ENCODE assay signal across 8 mouse cellular contexts in genomic region chr12:55446746-55447395, GRCm38 (mm10). TPM values are rescaled to one million over a fixed set of nuclear protein-coding genes. Genes with fewer than 3 reads are reported as not detected.
DNase-seq lines count a peak whose midpoint lies in the region; ATAC-seq lines count a peak whose summit lies in the region.

No protein-coding gene starts in this region.

- no peaks in the 10 kb centered on the region for H3K9me3 ChIP-seq in intestine, embryonic 16.5 days (ENCODE audit: control insufficient read depth, low read length)

- peak overlapping the region; percentile 90 for H3K27ac ChIP-seq in intestine, embryonic 16.5 days (ENCODE audit: low read length)

- peak; percentile 43 for ATAC-seq in intestine, embryonic 16.5 days
- peak; percentile 70 for ATAC-seq in megakaryocyte-erythroid progenitor cell, adult 5-6 weeks (replicated peaks; ENCODE audit: low FRiP score, low TSS enrichment, poor library complexity, severe bottlenecking)

- H3K4me3 ChIP-seq in intestine, embryonic 16.5 days (ENCODE audit: low read length), result no peak overlapping the region

- no peaks in the 10 kb centered on the region for H3K36me3 ChIP-seq in intestine, embryonic 16.5 days (ENCODE audit: control insufficient read depth, insufficient read depth, low read length)

- no peaks in the 10 kb centered on the region for H3K27me3 ChIP-seq in intestine, embryonic 16.5 days (replicated peaks; ENCODE audit: control insufficient read depth, insufficient read depth, low read length)

- peak; percentile 98 for DNase-seq in adipocyte (ENCODE audit: low spot score)
- peak; percentile 65 for DNase-seq in embryo, embryonic 11 days
- DNase-seq in gonadal fat pad, adult 2 months (ENCODE audit: low read depth), result peak; percentile 82
- peak; percentile 86 to 96 for DNase-seq in left cerebral cortex, postnatal 25 days (ENCODE audit: low spot score in 2 of 2)
- DNase-seq in right cerebral cortex, postnatal 14 days, result peak; percentile 68
- no peak for DNase-seq in urinary bladder, postnatal 10 days (ENCODE audit: low spot score)

- no peak overlapping the region for H3K4me2 ChIP-seq in intestine, embryonic 16.5 days (ENCODE audit: low read depth, low read length)

- H3K4me1 ChIP-seq in intestine, embryonic 16.5 days (ENCODE audit: control insufficient read depth, insufficient read depth, low read length), result peaks cover 38% of the 10 kb centered on the region

- WGBS in intestine, embryonic 16.5 days, result 32% methylated on average over 13 of the region's 13 CpGs

- intact Hi-C loops in left cerebral cortex, postnatal 25 days (cut with DNase I), result loop anchor here (1.0 to 2.0 kb wide), 2 partner anchors 45 to 48 kb away; partner anchors contain the start of gene Nfkbia

- H3K9ac ChIP-seq in intestine, embryonic 16.5 days (ENCODE audit: low read depth, low read length), result peak overlapping the region; percentile 23

RNA-seq across cellular contexts. Expression of gene Nfkbia, which starts 45.6 kb away (rescaled TPM):
- 127 and 129 TPM in 2 replicates for polyA plus RNA-seq in gonadal fat pad, adult 2 months (2012; rRNA removed)
- 75.5 and 83.8 TPM in 2 replicates for polyA plus RNA-seq in intestine, embryonic 16.5 days (2015; fragmentation: Nextera tagmentation; extraction: Ambion mirVana)
- 10 to 100 TPM; 28.5 to 31.7 TPM for total RNA-seq in left cerebral cortex, postnatal 25 days (2021)
- 13.8 and 29.4 TPM in 2 replicates for total RNA-seq in megakaryocyte-erythroid progenitor cell, adult 5-6 weeks (2014; fragmentation: Nextera tagmentation)
- total RNA-seq in megakaryocyte-erythroid progenitor cell, adult 5-6 weeks (2017), result 71.6 and 81.5 TPM in 2 replicates
